Mouse (Mus musculus): ENCODE measurements around the gene Tepp. TPM values are rescaled to one million over a fixed set of nuclear protein-coding genes. Genes with fewer than 3 reads are reported as not detected.

The Tepp gene
- not detected for polyA plus RNA-seq (2017; shearing (Covaris generic))

DNA sequence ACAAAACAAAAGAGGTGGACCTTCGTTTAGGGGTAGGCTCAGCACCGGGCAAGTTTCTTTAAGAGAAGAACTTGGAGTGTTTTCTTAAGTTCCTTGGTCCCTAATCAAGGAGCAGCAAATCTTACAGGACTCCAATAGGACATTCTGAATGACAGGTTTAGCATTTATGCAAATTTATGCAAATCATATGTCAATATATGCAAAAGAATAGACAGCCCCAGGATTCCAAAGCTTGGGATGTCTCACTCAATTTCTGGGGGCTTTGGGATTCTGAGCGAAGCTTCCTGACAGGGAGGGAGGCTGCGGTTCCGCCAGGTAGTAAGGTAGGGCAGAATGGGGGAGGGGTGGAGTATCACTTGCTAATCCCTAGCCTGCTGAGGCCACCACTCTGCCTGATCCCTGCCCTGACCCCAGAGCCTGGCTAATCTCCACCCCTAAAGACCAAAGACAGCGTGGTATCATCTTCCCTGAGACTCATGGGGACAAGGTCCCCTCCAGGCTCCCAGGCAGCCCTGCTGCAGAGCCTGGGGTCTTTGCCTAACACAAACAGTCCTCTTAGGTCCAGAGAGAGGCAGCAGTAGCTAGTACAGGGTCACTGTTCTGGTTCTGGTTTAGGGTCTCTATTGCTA, at the start of gene Tepp:
TSS of gene Tepp (plus strand) at position 225 of the 629 bp plus-strand sequence.

DNA sequence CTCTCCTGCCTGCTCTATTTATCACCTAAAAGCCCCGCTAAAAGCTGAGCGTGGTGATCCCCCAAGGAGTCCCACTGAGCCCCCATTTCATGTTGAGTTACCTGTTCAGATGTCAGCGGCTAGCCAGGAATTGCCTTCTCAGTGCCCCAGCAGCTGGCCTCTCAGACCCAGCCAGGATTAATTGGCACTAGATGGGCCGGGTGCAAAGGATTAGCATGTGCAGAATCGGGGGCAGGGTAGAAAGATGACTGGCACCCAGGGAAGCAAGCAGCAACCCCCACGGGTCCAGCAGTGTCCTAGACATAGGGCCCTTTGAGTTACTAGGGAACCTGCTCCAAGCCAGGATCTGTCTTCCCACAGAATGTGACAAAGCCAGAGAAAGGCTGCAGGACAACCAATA, 3.9 kb upstream of the Tepp start, which contains the start of gene Cngb1:
TSS of gene Cngb1 (minus strand) at position 155 of the 400 bp plus-strand sequence.

DNA sequence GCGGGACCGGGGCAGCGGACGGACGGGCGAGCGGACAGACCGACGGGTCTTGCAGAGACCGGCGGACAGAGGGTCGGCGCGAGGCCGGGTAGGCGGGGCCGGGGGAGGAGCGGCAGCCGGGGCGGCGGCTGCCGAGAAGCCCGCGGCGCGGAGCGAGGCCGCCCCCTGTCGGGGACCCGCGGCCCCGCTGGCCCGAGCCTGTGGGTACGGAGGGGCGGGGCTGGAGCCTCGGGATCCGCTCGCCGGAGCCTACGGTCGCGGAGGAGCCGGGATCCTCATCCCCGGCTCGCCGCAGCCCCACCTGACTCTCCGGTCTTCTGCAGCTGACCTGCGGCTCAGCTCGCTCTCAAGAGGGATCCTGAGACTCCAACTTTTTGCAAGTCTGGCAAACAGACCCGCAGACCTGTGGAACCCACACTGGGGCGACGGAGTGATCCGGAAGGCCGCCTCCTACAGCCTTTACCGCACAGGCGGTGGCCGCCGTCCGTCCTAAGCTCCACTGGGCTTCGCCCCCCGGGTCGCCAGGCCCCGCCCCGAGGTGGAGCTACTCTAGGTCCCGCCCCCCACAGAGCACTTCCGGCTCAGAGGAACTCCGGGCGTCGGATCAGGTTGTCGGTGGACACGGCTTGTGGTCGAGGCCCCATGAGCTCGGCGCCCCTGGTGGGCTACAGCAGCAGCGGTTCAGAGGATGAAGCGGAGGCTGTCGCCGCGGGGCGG, 21.5 kb downstream of the Tepp start, which contains the start of the genes Zfp319 and Usb1:
TSS of gene Zfp319 (minus strand) at position 231 of the 717 bp plus-strand sequence.
TSS of gene Usb1 (plus strand) at position 565 of the 717 bp plus-strand sequence.

DNA sequence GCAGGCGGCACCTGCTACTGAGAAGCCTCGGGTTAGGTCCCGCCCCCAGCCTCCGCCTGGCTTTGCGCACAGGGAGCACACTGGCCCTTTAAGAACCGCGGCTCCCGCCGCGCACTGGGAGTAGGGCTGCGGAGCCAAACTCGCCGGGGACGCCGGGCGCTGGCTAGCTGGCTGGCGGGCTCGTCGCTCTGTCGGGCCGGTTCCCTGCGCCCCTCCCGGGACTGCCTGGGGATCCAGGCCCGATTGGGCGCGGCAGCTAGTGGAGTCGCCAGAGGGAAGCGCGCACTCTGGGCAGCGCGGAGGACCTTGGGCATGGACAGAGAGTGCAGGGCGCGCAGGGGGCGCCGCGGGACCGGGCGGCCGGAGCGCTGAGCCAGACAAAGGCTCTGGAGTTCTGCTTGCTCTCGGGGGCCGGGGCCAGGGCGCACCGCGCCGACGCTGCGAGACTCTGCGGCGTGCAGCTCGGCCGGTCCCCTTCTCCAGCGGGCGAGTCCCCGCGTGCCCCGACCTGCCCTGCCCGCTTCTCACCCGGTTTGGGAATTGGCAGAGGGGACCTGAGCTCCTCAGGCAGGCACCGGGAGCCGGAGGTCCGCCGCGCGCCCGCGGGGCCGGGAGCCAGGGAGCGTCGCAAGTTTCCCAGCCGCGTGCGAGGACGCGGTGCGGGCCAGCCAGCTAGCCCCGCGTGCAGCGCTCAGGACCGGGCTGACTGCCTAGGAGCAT, 41.9 kb downstream of the Tepp start, which contains the start of gene Mmp15:
TSS of gene Mmp15 (plus strand) at position 118 of the 720 bp plus-strand sequence.

Other genes with a start within 250 kb of the Tepp start
- gene Katnb1, start 229.4 kb upstream of the Tepp start, polyA plus RNA-seq (2017; shearing (Covaris generic)), result 11.8 TPM
- gene Kifc3, start 107.8 kb upstream of the Tepp start, polyA plus RNA-seq (2017; shearing (Covaris generic)), result 0.92 TPM
- gene Cngb1, start 4.0 kb upstream of the Tepp start, polyA plus RNA-seq (2017; shearing (Covaris generic)), result 0.36 TPM
- gene Zfp319, start 21.4 kb downstream of the Tepp start, polyA plus RNA-seq (2017; shearing (Covaris generic)), result 8.0 TPM
- 41.4 TPM for gene Usb1, start 21.7 kb downstream of the Tepp start, polyA plus RNA-seq (2017; shearing (Covaris generic))
- gene Mmp15, start 41.7 kb downstream of the Tepp start, polyA plus RNA-seq (2017; shearing (Covaris generic)), result 2.6 TPM
- gene Cfap20, start 124.3 kb downstream of the Tepp start, polyA plus RNA-seq (2017; shearing (Covaris generic)), result 42.0 TPM
- 36.2 TPM for gene Csnk2a2, start 179.5 kb downstream of the Tepp start, polyA plus RNA-seq (2017; shearing (Covaris generic))
- not detected for gene Ccdc113, start 223.5 kb downstream of the Tepp start, polyA plus RNA-seq (2017; shearing (Covaris generic))